Mouse (Mus musculus) brain, embryonic 14.5 days (tissue): Measurements from ENCODE around the gene Ufc1.

ENCODE experiments used
- CTCF ChIP-seq: fragments of 200-500 bp; IDR thresholded peaks from 2 replicates; pipeline ENCODE4 v1.5.1; 2012; ENCODE audit warnings: inconsistent platforms, mild to moderate bottlenecking, moderate library complexity, borderline replicate concordance; ENCODE audit not compliant: insufficient read depth, insufficient read length; ENCODE audit errors: extremely low read depth
- POLR2A ChIP-seq: fragments of 200-500 bp; IDR thresholded peaks from 2 replicates; pipeline ENCODE4 v1.6.1; 2012; ENCODE audit warnings: mild to moderate bottlenecking, inconsistent platforms, borderline replicate concordance; ENCODE audit not compliant: poor library complexity, insufficient read depth, insufficient read length, severe bottlenecking; ENCODE audit errors: extremely low read depth

DNA sequence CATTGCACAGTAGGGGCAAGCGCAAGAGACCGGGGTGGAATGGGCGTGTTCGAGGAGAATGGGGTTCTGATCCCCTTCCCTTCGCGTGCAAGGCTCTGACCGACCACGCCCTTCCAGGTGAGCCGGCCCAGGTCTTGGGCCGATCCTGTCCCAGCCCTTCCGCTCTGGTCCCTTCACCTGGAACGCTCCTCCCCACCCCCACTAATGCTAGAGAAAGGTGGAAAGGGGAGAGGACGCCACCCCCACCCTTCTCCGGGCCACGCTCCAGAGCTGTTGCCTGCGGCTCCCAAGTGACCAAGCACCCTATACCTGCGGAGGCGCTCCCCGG lies 24.3 kb downstream of the Ufc1 start:
- TF ChIP-seq CTCF (no peak), POLR2A (no peak)
